Mouse (Mus musculus): Measurements from ENCODE around the gene D1Pas1. TPM values are rescaled to one million over a fixed set of nuclear protein-coding genes. Genes with fewer than 3 reads are reported as not detected.

The D1Pas1 gene
- total RNA-seq, 2 experiments from 2014 or later, result not detected

GRCm38 (mm10) chr1:186985131-186985530, 17.9 kb downstream of the D1Pas1 start:
- ATAC-seq (replicated peaks; ENCODE audit: low FRiP score, low TSS enrichment, poor library complexity, severe bottlenecking), result no peak

DNA sequence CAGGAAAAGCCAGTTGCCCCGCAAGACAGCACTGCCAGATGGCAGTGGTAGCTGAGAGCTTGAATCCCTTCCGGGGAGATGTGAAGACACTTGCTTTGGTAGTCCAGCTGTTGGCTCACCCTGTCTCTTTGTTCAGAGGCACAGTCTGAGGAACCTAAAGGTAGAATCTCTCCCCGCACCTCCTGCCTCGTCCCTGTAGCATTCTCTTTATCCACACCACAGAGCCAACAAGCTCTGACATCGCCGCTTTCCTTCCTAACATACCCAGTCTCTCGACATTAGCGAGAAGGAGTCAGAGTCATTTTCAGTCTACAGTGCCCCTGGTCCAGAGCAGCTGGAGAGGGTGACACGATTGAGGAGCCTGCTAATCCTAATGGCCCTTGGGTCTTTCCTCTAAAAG, 18.9 kb downstream of the D1Pas1 start:
- no peak for ATAC-seq (replicated peaks; ENCODE audit: low FRiP score, low TSS enrichment, poor library complexity, severe bottlenecking)

DNA sequence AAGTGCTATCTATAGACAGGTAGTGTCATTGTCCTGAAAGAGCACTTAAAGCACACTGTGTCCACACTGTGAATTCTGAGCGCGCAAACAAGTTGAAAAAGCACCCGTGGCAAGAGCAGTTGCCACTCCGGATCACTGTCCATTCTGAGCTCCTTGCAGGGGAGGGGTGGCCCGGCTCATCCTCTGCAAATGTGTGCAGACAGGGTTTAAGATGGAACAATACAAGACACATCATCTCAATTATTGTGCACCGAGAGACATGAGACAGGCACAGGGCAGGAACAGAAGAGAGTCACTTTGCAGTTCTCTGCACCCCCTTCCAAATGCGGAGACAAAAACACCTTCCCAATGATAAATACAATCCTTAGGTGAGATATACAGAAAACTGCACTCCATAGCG, 19.3 kb downstream of the D1Pas1 start:
- no peak for ATAC-seq (replicated peaks; ENCODE audit: low FRiP score, low TSS enrichment, poor library complexity, severe bottlenecking)

DNA sequence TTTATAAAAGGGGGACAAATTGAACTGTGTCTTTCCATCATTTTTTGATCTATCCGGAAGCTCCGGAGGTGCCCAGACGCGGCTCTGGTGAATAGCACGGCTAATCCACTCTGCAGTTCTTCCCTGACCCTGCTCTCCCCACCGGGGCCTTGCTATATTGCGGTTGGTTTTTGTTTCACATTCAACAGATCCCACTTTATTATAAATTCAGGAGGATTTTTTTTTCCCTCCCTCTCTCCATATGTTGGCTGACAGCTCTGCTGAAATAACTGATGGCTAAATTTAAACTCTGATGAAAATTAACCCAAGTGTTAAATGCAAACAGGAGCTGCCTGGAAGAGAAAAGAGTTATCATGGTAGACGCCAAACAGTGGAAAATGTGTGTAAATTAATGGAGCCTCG, 21.1 kb downstream of the D1Pas1 start:
- no peak for ATAC-seq (replicated peaks; ENCODE audit: low FRiP score, low TSS enrichment, poor library complexity, severe bottlenecking)

DNA sequence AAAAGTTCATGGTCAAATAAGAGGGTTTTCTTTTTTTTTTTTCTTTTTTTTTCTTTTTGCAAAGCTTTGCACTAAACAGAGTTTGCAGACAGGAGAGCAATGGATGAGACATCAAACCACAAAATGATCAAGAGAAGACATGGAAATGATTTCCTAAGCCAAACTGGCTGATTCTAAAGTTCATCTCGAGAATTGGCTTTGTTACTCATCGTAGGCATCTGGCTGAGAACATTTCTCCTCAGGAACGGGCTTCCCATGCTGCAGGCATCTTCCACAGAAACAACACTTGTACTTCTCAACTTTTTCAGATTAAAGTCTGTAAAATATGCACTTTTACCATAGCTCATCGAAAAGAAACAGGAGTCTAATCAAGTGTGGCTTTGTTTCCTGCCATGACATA, 21.6 kb downstream of the D1Pas1 start:
- no peak for ATAC-seq (replicated peaks; ENCODE audit: low FRiP score, low TSS enrichment, poor library complexity, severe bottlenecking)

- no peak for ATAC-seq (replicated peaks; ENCODE audit: low FRiP score, low TSS enrichment, poor library complexity, severe bottlenecking)
These were observed 24.3 kb downstream of the D1Pas1 start for GRCm38 (mm10) chr1:186991473-186991872.

- no peak for ATAC-seq (replicated peaks; ENCODE audit: low FRiP score, low TSS enrichment, poor library complexity, severe bottlenecking)
These were observed 24.9 kb downstream of the D1Pas1 start for GRCm38 (mm10) chr1:186992113-186992512.

DNA sequence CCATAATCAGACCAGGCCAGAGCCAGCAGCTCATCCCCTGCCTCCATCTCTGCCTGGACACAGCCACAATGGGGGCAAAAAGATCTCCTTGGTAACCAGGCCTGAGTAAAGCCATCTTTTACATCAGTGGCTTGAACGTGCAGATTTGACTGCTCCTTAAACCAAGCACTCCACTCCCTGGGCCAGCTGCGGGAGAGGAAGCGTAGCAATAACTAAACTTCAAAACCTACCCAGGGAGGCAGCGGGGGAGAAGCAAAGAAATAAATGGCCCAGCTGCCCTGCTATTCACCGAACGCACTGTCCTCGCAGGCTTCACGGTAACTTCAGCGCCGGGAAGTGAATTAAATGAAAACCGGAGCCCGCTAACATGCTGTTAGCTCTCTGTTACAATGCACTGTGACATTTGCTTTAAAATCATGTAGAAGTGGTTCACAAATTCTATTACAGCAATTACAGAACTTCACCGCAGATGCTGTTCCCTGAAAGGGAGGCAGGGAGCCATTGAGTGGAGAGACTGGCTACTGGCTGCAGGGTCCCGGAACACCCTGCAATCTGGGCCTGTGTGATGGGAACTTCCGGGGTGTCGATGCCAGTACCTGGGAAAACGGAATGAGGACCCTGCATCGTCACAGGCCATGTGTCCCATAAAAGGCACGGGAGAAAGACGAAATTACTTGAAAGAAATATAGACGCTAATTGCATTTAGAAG, 30.5 kb downstream of the D1Pas1 start:
- no peak for ATAC-seq (replicated peaks; ENCODE audit: low FRiP score, low TSS enrichment, poor library complexity, severe bottlenecking)

- no peak for ATAC-seq (replicated peaks; ENCODE audit: low FRiP score, low TSS enrichment, poor library complexity, severe bottlenecking)
These were observed 36.2 kb downstream of the D1Pas1 start for GRCm38 (mm10) chr1:187003441-187003861.

DNA sequence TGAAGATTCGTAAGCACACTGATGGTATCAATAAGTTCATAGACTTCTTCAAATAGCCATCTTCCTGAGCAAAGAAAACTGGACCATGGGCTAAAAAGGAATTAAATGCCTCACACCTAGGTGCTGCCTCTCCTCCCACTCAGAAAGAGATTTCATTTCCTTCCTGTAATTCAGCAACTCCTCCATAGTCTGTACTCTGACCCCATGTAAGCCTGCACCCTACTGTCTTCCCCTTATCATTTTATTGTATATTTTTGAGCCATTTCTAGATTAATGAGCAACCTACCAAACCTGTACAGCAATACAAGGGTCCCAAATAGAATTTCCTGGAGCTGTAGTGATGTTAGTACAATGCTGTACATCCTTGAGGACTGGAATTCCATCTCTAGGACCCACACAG, 37.1 kb downstream of the D1Pas1 start:
- no peak for ATAC-seq (replicated peaks; ENCODE audit: low FRiP score, low TSS enrichment, poor library complexity, severe bottlenecking)

- ATAC-seq (replicated peaks; ENCODE audit: low FRiP score, low TSS enrichment, poor library complexity, severe bottlenecking), result no peak
These were observed 39.2 kb downstream of the D1Pas1 start for GRCm38 (mm10) chr1:187006227-187006925.

- no peak for ATAC-seq (replicated peaks; ENCODE audit: low FRiP score, low TSS enrichment, poor library complexity, severe bottlenecking)
These were observed 41.0 kb downstream of the D1Pas1 start for GRCm38 (mm10) chr1:187008236-187008635.

GRCm38 (mm10) chr1:187010071-187010470, 42.9 kb downstream of the D1Pas1 start:
- no peak for ATAC-seq (replicated peaks; ENCODE audit: low FRiP score, low TSS enrichment, poor library complexity, severe bottlenecking)

- ATAC-seq (replicated peaks; ENCODE audit: low FRiP score, low TSS enrichment, poor library complexity, severe bottlenecking), result no peak
These were observed 44.4 kb downstream of the D1Pas1 start for GRCm38 (mm10) chr1:187011601-187012000.

DNA sequence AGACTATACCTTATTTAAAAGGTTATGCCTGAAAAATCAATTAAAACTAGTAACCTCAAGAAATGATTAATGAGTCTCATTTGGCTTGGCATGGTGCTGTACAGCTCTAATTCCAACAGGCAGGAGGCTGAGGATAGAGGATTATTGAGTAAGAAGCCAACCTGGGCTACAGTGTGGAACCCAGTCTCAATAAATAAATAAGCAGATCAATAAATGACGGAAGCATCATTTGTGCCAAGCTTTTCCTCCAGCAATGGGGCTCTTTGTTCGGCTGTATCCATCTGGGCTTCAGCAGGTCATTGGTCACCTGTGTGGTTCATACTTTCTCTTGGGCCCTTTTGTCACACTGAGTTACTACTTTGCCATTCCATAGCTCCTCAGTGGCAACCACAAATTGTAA, 46.9 kb downstream of the D1Pas1 start:
- no peak for ATAC-seq (replicated peaks; ENCODE audit: low FRiP score, low TSS enrichment, poor library complexity, severe bottlenecking)

- ATAC-seq (replicated peaks; ENCODE audit: low FRiP score, low TSS enrichment, poor library complexity, severe bottlenecking), result no peak
These were observed 48.5 kb downstream of the D1Pas1 start for GRCm38 (mm10) chr1:187015673-187016072.

DNA sequence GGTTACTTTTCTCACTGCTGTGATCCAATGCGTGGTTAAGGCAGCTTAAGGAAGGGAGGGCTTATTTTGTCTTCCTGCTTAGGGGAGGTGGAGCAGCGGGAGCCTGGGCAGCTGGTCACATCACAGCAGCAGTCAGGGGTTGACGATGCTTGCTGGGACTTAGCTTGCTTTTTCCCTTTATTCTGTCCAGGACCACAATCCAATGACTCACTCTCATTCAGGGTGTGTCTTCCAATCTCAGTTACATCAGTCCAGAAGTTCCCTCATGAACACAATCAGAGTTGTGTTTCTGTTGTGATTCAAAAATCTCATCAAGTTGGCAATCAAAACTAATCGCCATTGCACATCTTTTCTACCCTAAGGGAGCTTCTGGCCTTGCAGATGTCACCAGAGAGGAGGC, 48.9 kb downstream of the D1Pas1 start:
- ATAC-seq (replicated peaks; ENCODE audit: low FRiP score, low TSS enrichment, poor library complexity, severe bottlenecking), result no peak

DNA sequence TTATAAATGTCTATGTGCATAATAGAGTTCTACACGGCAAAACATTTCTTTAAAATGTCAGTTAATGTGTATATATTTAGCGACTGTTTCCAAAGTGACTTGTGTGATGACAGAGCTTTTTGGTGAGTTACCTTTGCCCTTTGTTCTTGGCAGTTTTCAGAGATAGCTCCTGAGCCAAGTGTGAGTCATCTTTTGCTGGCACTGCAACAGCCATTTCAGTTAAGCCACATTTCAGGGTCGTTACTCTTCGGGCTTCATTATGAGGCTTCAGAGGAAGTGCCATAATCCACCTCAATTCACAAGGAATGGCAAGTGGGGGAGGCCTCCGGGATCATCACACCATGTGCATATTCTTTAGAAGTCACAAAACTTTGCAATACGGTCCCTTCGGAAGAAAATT, 52.8 kb downstream of the D1Pas1 start:
- no peak for ATAC-seq (replicated peaks; ENCODE audit: low FRiP score, low TSS enrichment, poor library complexity, severe bottlenecking)

All from megakaryocyte-erythroid progenitor cell, adult 5-6 weeks (primary cell).